Comparison of ENCODE assay signal across 8 mouse cellular contexts in the genomic region with DNA sequence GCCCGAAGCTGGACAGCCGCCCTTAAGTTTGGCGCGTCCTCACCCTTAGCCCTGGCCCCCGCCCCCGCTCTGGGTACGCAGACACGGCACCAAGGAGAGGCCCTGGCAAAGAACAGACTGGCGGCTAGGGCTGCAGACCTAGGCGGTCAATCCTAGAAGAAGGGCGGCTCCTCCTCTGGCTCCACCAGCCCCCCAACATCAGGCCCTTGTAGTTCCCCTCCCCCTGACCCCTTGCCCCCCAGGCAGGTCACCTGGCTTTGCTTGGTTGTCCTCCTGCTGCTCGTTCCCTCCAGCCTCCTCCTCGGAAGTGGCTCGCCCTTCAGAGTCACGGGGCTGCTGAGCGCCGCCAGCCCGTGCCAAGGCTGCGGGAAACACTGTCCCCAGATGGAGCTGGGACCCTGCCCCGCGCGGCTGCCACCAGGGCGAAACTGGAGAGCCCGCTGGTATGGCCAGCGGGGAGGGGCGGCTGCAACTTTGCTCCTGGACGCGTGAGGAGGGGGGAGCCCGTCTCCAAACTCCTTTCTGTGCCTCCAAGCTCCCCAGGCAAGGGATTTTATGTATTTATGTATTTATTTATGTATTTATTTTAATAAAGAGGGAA. TPM values are rescaled to one million over a fixed set of nuclear protein-coding genes. Genes with fewer than 3 reads are reported as not detected.
A peak's percentile ranks its signal among the peaks of the same experiment; 100 is the strongest.
DNase-seq lines count a peak whose midpoint lies in the region; ATAC-seq lines count a peak whose summit lies in the region.

No protein-coding gene starts in this region.

- 0 out of 2 replicates have a peak, but pooled peaks have one; percentile 57 for ATAC-seq in heart, embryonic 11.5 days (replicated peaks; ENCODE audit: insufficient number of reproducible peaks, low FRiP score, low TSS enrichment)
- peak; percentile 81 for ATAC-seq in kidney, embryonic 14.5 days (ENCODE audit: low FRiP score, low TSS enrichment)

- DNase-seq in heart, adult 11 months, result peak; percentile 96
- DNase-seq in heart, adult 8-10 months (ENCODE audit: low spot score), result no peak
- peak; percentile 17 for DNase-seq in embryo, embryonic 11 days
- peak; percentile 40 for DNase-seq in lung, postnatal 14 days
- DNase-seq in retina, postnatal 7 days (ENCODE audit: low read depth, low spot score), result peak; percentile 4
- DNase-seq in c-Kit-positive CD71-positive TER-119-positive erythroid progenitor cells, embryonic 14.5 days (ENCODE audit: low spot score), result no peak

- WGBS in heart, embryonic 11.5 days (ENCODE audit: insufficient replicate concordance), result 14% methylated on average over 28 of the region's 29 CpGs
- WGBS in kidney, embryonic 14.5 days, result 27% methylated on average over 29 of the region's 29 CpGs

- H3K4me3 ChIP-seq in heart, embryonic 11.5 days (ENCODE audit: low read depth, low read length), result peak overlapping the region; percentile 54
- H3K4me3 ChIP-seq in kidney, embryonic 14.5 days (ENCODE audit: low read length), result peak overlapping the region; percentile 40

- peak overlapping the region; percentile 69 for H3K9ac ChIP-seq in heart, embryonic 11.5 days (ENCODE audit: low read depth, low read length)
- H3K9ac ChIP-seq in kidney, embryonic 14.5 days (ENCODE audit: low read depth, low read length), result peak overlapping the region; percentile 28; the same call in 1 of the 2 replicates

- no peaks in the 10 kb centered on the region for H3K9me3 ChIP-seq in heart, embryonic 11.5 days (replicated peaks; ENCODE audit: control insufficient read depth, low read length)
- H3K9me3 ChIP-seq in kidney, embryonic 14.5 days (ENCODE audit: control insufficient read depth, low read length), result no peaks in the 10 kb centered on the region

- 0 out of 2 replicates have a peak overlapping the region, but pooled peaks have one; percentile 10 for H3K27ac ChIP-seq in heart, embryonic 11.5 days (ENCODE audit: low read depth, low read length)
- no peak overlapping the region for H3K27ac ChIP-seq in kidney, embryonic 14.5 days (ENCODE audit: low read depth, low read length)

- peak overlapping the region; percentile 76 for H3K4me2 ChIP-seq in heart, embryonic 11.5 days
- H3K4me2 ChIP-seq in kidney, embryonic 14.5 days (replicated peaks; ENCODE audit: low read depth, low read length), result peak overlapping the region; percentile 72

- peaks cover 5% of the 10 kb centered on the region; the same call in 1 of the 2 replicates for H3K27me3 ChIP-seq in heart, embryonic 11.5 days (ENCODE audit: control insufficient read depth, insufficient read depth, low read length)
- H3K27me3 ChIP-seq in kidney, embryonic 14.5 days (ENCODE audit: control insufficient read depth, insufficient read depth, low read length), result no peaks in the 10 kb centered on the region; the same call in 1 of the 2 replicates

- no peaks in the 10 kb centered on the region for H3K36me3 ChIP-seq in heart, embryonic 11.5 days (ENCODE audit: control insufficient read depth, insufficient read depth, low read length)
- H3K36me3 ChIP-seq in kidney, embryonic 14.5 days (ENCODE audit: control insufficient read depth, insufficient read depth, low read length), result no peaks in the 10 kb centered on the region

- no peaks in the 10 kb centered on the region for H3K4me1 ChIP-seq in heart, embryonic 11.5 days (ENCODE audit: control insufficient read depth, insufficient read depth, low read length)
- no peaks in the 10 kb centered on the region for H3K4me1 ChIP-seq in kidney, embryonic 14.5 days (ENCODE audit: control insufficient read depth, insufficient read depth, low read length)

RNA-seq across cellular contexts. Expression of a gene that starts 12.6 kb away (rescaled TPM):
- 10 to 100 TPM; 60.5 to 71.3 (median 67.7) TPM for total RNA-seq in heart, adult 8-10 months (2022)
- polyA plus RNA-seq in heart, embryonic 11.5 days (2014; fragmentation: Nextera tagmentation; extraction: Ambion mirVana), result 26.5 and 31.9 TPM in 2 replicates
- 1.2 and 3.0 TPM in 2 replicates for polyA plus RNA-seq in kidney, embryonic 14.5 days (2014; fragmentation: Nextera tagmentation; extraction: Ambion mirVana)

Comparison
In these comparisons a context has a peak if more than half of its experiments do, and no peak if none do; other contexts are left out.
1. DNase-seq: peak in heart, adult 11 months (single experiment), embryo, embryonic 11 days (single experiment), lung, postnatal 14 days (single experiment) and retina, postnatal 7 days (single experiment); none in heart, adult 8-10 months (single experiment) and c-Kit-positive CD71-positive TER-119-positive erythroid progenitor cells, embryonic 14.5 days (single experiment).